Mouse (Mus musculus) lung, postnatal 0 days (tissue): Measurements from ENCODE around the gene Tcf3. TPM values are rescaled to one million over a fixed set of nuclear protein-coding genes. Genes with fewer than 3 reads are reported as not detected.

ENCODE experiments used
- ATAC-seq: fragments of 200-750 bp; cut with Nextera tagmentation; 2 replicates; pipeline ENCODE4 v1.8.0; 2017; ENCODE audit warnings: moderate library complexity
- DNase-seq: peaks from one replicate; pipeline ENCODE4 v3.0.0-alpha.2; 2016; ENCODE audit warnings: low spot score
- H3K27ac ChIP-seq: fragments of 300-500 bp; sonication (generic); 2 replicates; pipeline ENCODE4 v1.5.1; 2014; ENCODE audit warnings: antibody characterized with exemption, mild to moderate bottlenecking, low read length, mixed read lengths
- H3K27me3 ChIP-seq: fragments of 300-500 bp; sonication (generic); replicated peaks from 2 replicates; pipeline ENCODE4 v1.6.1; 2014; ENCODE audit warnings: low read length, mixed read lengths; ENCODE audit not compliant: insufficient read depth
- H3K36me3 ChIP-seq: fragments of 300-500 bp; sonication (generic); 2 replicates; pipeline ENCODE4 v1.6.1; 2014; ENCODE audit warnings: low read length, mixed read lengths; ENCODE audit not compliant: insufficient read depth
- H3K4me1 ChIP-seq: fragments of 300-500 bp; sonication (generic); 2 replicates; pipeline ENCODE4 v1.6.1; 2014; ENCODE audit warnings: antibody characterized with exemption, low read depth, low read length, mixed read lengths; ENCODE audit not compliant: insufficient read depth
- H3K4me2 ChIP-seq: fragments of 300-500 bp; sonication (generic); replicated peaks from 2 replicates; pipeline ENCODE4 v1.6.1; 2014; ENCODE audit warnings: low read depth, mild to moderate bottlenecking, low read length, moderate library complexity, mixed read lengths
- H3K4me3 ChIP-seq: fragments of 300-500 bp; sonication (generic); 2 replicates; pipeline ENCODE4 v1.5.1; 2014; ENCODE audit warnings: low read depth, low read length
- H3K9ac ChIP-seq: fragments of 300-500 bp; sonication (generic); replicated peaks from 2 replicates; pipeline ENCODE4 v1.6.1; 2014; ENCODE audit warnings: low read depth, mild to moderate bottlenecking
- H3K9me3 ChIP-seq: fragments of 300-500 bp; sonication (generic); 2 replicates; pipeline ENCODE4 v1.6.1; 2016; ENCODE audit warnings: low read length, mixed read lengths
- CTCF ChIP-seq: IDR thresholded peaks from 2 replicates; pipeline ENCODE4 v1.5.1; 2016; ENCODE audit warnings: antibody characterized with exemption, mild to moderate bottlenecking
- EP300 ChIP-seq: IDR thresholded peaks from 2 replicates; pipeline ENCODE4 v1.6.1; 2016; ENCODE audit warnings: antibody characterized with exemption, mild to moderate bottlenecking, control low read depth
- WGBS: fragments of 180-500 bp; shearing (Covaris S2); extraction: QIAGEN DNeasy Blood & Tissue Kit; methylation state at CpG from one replicate; pipeline ENCODE4 v1.1.7; 2014; 5-methylcytosine and 5-hydroxymethylcytosine counted together
- polyA plus RNA-seq: library from polyadenylated mRNA; unstranded; fragments of >200 nt; fragmentation: Nextera tagmentation; extraction: Ambion mirVana; gene quantifications from 2 replicates; pipeline ENCODE4 v1.2.1, GENCODE M21; 2015

The Tcf3 gene
- polyA plus RNA-seq, 1 experiment from 2014 or later: 34.7 TPM

- Histone ChIP-seq H3K9me3 (no peaks in the 10 kb centered on the region), H3K4me1 (peaks cover 6% of the 10 kb centered on the region; the same call in 1 of the 2 replicates), H3K9ac (no peak overlapping the region), H3K4me2 (no peak overlapping the region), H3K4me3 (no peak overlapping the region), H3K27ac (no peak overlapping the region), H3K27me3 (no peaks in the 10 kb centered on the region), H3K36me3 (peaks cover 18% of the 10 kb centered on the region; the same call in 1 of the 2 replicates)
- WGBS: 75% methylated on average over 9 of the region's 9 CpGs
- TF ChIP-seq CTCF (no peak), EP300 (no peak)
- DNase-seq: no peak
- no peak for ATAC-seq
Observed at GRCm38 (mm10) chr10:80390697-80391096, 42.8 kb downstream of the Tcf3 start.

DNA sequence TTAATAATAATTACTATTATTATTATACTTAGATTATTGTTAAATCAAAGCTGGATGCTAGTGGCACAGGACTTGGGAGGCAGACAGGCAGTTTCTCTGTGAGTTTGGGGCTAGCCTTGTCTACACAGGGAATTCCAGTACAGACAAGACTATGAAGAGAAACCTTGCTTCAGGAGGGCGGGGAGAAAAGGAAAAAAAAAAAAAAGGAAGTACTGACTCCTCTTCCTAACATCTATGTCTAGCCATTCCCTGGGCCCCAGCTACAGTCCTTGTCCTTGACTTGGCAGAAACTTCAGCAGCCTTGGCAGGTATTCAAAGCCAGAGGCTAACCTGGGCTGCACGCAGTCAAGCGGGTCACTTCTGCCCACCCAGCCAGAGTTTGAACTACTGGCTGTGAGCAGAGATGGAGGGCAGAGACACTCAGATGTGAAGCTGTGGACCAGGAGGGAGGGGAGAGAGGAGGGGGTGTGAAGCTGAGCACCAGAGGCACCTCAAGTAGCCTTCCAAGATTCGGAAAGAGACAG is 44.2 kb downstream of the Tcf3 start:
- Histone ChIP-seq H3K9ac (no peak overlapping the region), H3K4me1 (peaks cover 17% of the 10 kb centered on the region; the same call in 1 of the 2 replicates), H3K36me3 (peaks cover 10% of the 10 kb centered on the region; the same call in 1 of the 2 replicates), H3K9me3 (no peaks in the 10 kb centered on the region), H3K27ac (no peak overlapping the region), H3K4me2 (no peak overlapping the region), H3K27me3 (no peaks in the 10 kb centered on the region), H3K4me3 (no peak overlapping the region)
- ATAC-seq: no peak
- DNase-seq: no peak
- WGBS: 51% methylated on average over 4 of the region's 4 CpGs
- no peak for TF ChIP-seq EP300
- no peak for TF ChIP-seq CTCF

DNA sequence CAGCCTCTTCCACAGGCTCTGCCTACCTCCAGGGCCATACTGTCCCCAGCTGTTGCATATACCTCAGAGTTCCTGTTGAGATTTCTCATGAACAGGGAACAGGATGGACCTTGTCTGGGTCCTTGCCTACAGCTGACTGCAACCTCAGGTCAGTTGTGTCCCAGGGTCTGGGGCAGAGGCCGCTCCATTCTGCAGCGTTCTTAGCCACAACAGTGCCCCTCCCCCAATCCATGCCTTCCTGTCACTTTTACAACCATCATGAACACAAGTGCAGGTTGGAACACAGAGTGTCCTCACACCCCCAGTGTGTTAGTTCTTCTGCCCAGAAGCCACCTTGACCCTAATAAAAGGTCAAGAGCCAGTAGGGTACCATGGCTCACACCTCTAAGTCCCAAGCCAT is 44.7 kb downstream of the Tcf3 start:
- no peaks in the 10 kb centered on the region for H3K27me3 ChIP-seq
- no peaks in the 10 kb centered on the region for H3K9me3 ChIP-seq
- H3K9ac ChIP-seq: no peak overlapping the region
- peaks cover 10% of the 10 kb centered on the region; the same call in 1 of the 2 replicates for H3K36me3 ChIP-seq
- peaks cover 20% of the 10 kb centered on the region; the same call in 1 of the 2 replicates for H3K4me1 ChIP-seq
- TF ChIP-seq CTCF: no peak
- TF ChIP-seq EP300: no peak
- no peak for ATAC-seq
- WGBS: 21% methylated on average over 2 of the region's 2 CpGs
- H3K4me3 ChIP-seq: no peak overlapping the region
- no peak for DNase-seq
- H3K4me2 ChIP-seq: no peak overlapping the region
- H3K27ac ChIP-seq: no peak overlapping the region

DNA sequence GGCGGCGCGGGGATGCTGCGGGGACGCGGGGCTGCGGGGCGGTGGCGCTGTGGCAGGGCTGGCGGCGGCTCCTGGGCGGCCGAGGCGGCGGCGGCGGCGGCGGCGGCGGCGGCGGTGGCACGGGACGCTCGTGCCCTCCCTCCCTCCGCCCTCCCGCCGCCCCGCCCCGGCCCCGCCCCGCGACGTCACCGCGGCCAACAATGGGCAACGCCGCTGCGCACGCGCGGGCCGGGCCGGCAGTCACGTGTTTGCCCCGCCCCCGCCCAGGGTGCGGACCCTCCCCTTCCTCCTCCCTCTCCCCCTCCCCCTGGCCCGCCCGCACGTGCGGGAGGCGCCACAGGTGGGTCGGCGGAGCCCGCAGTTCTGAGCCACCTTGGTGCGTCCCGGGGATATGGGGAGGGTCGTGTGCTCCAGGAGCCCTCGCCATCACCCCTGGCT is 45.9 kb downstream of the Tcf3 start, which contains the start of gene Mex3d:
TSS of gene Mex3d (minus strand) at position 138 of the 438 bp plus-strand sequence.
- TF ChIP-seq EP300 (no peak), CTCF (no peak; the same call in 1 of the 2 replicates)
- 4% methylated on average over 4 of the region's 61 CpGs for WGBS
- ATAC-seq (peak; percentile 79), DNase-seq (peak; percentile 92)
- Histone ChIP-seq H3K9me3 (no peaks in the 10 kb centered on the region), H3K4me3 (peak within 1 kb of the TSS; percentile 79), H3K27me3 (no peaks in the 10 kb centered on the region), H3K27ac (peak within 1 kb of the TSS; percentile 76), H3K36me3 (peaks cover 8% of the 10 kb centered on the region; the same call in 1 of the 2 replicates), H3K4me2 (peak within 1 kb of the TSS; percentile 92), H3K9ac (peak within 1 kb of the TSS; percentile 78), H3K4me1 (peaks cover 20% of the 10 kb centered on the region; the same call in 1 of the 2 replicates)

- Histone ChIP-seq H3K4me1 (peaks cover 20% of the 10 kb centered on the region; the same call in 1 of the 2 replicates), H3K4me3 (peak overlapping the region; percentile 79), H3K27me3 (no peaks in the 10 kb centered on the region), H3K4me2 (peak overlapping the region; percentile 92), H3K36me3 (peaks cover 6% of the 10 kb centered on the region; the same call in 1 of the 2 replicates), H3K27ac (peak overlapping the region; percentile 76), H3K9ac (peak overlapping the region; percentile 78), H3K9me3 (no peaks in the 10 kb centered on the region)
- DNase-seq (no peak), ATAC-seq (peak; percentile 18)
- TF ChIP-seq EP300: no peak
- TF ChIP-seq CTCF: no peak
- WGBS: 2% methylated on average over 56 of the region's 94 CpGs
Observed at GRCm38 (mm10) chr10:80386735-80387471, 46.5 kb downstream of the Tcf3 start.
